20 mouse cellular contexts compared by ENCODE assay signal in the genomic region with DNA sequence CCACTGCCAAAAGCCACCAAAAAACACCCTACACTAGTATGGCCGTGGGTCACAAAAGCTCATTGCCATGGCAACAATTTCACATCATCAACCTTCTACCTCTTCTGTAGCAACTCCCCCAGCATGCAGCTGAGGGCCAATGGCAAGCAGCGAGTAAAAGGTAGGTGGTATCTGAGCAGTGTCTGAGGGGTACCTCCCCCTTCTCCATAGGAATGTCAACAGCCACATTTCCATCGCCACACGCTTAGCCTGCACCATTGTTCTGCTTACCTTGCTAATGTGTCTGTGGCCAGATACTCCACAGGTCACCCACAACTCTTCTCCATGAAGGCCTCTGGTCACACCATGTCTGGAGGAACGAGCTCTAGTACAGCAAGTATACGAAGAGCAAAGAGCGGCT.
"Had no signal": no experiment of that assay in that cellular context is flagged by ENCODE, and none has a peak within 500 bp of the region (broad histone marks: within the 10 kb centered on the region; RNA-seq: fewer than 3 reads in every experiment).

No protein-coding gene starts in this region.

- H3K4me3 ChIP-seq: kidney, embryonic 15.5 days; limb, embryonic 10.5 days; limb, embryonic 13.5 days; liver, embryonic 12.5 days; liver, embryonic 15.5 days; lung, embryonic 15.5 days; megakaryocyte, embryonic 14.5 days; midbrain, embryonic 10.5 days; midbrain, embryonic 13.5 days; myocyte; neural tube, embryonic 13.5 days had no signal

- H3K36me3 ChIP-seq: kidney, embryonic 15.5 days; limb, embryonic 10.5 days; limb, embryonic 13.5 days; liver, embryonic 12.5 days; liver, embryonic 15.5 days; lung, embryonic 15.5 days; midbrain, embryonic 10.5 days; midbrain, embryonic 13.5 days; neural tube, embryonic 13.5 days had no signal

- H3K4me2 ChIP-seq: kidney, embryonic 15.5 days; limb, embryonic 13.5 days; liver, embryonic 12.5 days; liver, embryonic 15.5 days; lung, embryonic 15.5 days; midbrain, embryonic 13.5 days; neural tube, embryonic 13.5 days had no signal

- ATAC-seq: liver, embryonic 12.5 days; midbrain, embryonic 13.5 days had no signal

- H3K9ac ChIP-seq: kidney, embryonic 15.5 days; limb, embryonic 13.5 days; liver, embryonic 12.5 days; liver, embryonic 15.5 days; lung, embryonic 15.5 days; midbrain, embryonic 13.5 days; neural tube, embryonic 13.5 days had no signal

- H3K9me3 ChIP-seq: kidney, embryonic 15.5 days; limb, embryonic 10.5 days; limb, embryonic 13.5 days; liver, embryonic 12.5 days; liver, embryonic 15.5 days; lung, embryonic 15.5 days; megakaryocyte, embryonic 14.5 days; midbrain, embryonic 10.5 days; midbrain, embryonic 13.5 days; neural tube, embryonic 13.5 days had no signal

- H3K27me3 ChIP-seq: kidney, embryonic 15.5 days; limb, embryonic 13.5 days; liver, embryonic 12.5 days; liver, embryonic 15.5 days; lung, embryonic 15.5 days; midbrain, embryonic 13.5 days; neural tube, embryonic 13.5 days had no signal

- DNase-seq: kidney, adult 8-10 months; kidney, postnatal 10 days; kidney, postnatal 36 days; liver; lung, adult 18-20 months; lung, postnatal 10 days; lung, postnatal 36 days; thymus, adult 2 months; thymus, postnatal 25 days had no signal

- H3K4me1 ChIP-seq: kidney, embryonic 15.5 days; limb, embryonic 10.5 days; limb, embryonic 13.5 days; liver, embryonic 12.5 days; liver, embryonic 15.5 days; lung, embryonic 15.5 days; megakaryocyte, embryonic 14.5 days; midbrain, embryonic 10.5 days had no signal

- H3K27ac ChIP-seq: kidney, embryonic 15.5 days; limb, embryonic 10.5 days; limb, embryonic 13.5 days; liver, embryonic 12.5 days; liver, embryonic 15.5 days; lung, embryonic 15.5 days; midbrain, embryonic 10.5 days; midbrain, embryonic 13.5 days; neural tube, embryonic 13.5 days had no signal
